Mouse (Mus musculus) left cerebral cortex, adult 18-20 months (tissue): Measurements from ENCODE around the gene Sowaha. TPM values are rescaled to one million over a fixed set of nuclear protein-coding genes. Genes with fewer than 3 reads are reported as not detected.

Experiments used
- DNase-seq, 2 experiments: peaks; one replicate each; pipeline ENCODE4 v3.0.0; 2021 to 2022; ENCODE audit warnings: low spot score in 2 of 2, mixed read lengths in 1 of 2
- long read RNA-seq, 2 experiments: library from polyadenylated mRNA; stranded (forward); transcript quantifications; one replicate each; pipeline ENCODE4 v2.0.0; 2021
- total RNA-seq, 2 experiments: library from RNA; stranded (reverse); gene quantifications; 2 replicates each; pipeline ENCODE4 v1.2.3; 2021

The Sowaha gene
- total RNA-seq: 10 to 100 TPM; 61.7 to 78.5 TPM
- long read RNA-seq, experiment 1, transcript Sowaha-201 (1 exons, 3,702 nt): major isoform, 143 of 144 reads
- long read RNA-seq, experiment 1, partial matches to known transcripts: 0 of 144 reads
- long read RNA-seq, experiment 1, other reads (novel, unspliced or antisense): 1 of 144 reads
- long read RNA-seq, experiment 2, transcript Sowaha-201 (1 exons, 3,702 nt): major isoform, 96 of 96 reads
- long read RNA-seq, experiment 2, partial matches to known transcripts: 0 of 96 reads
- long read RNA-seq, experiment 2, other reads (novel, unspliced or antisense): 0 of 96 reads

- peak; percentile 60 to 74 for DNase-seq
Observed at GRCm38 (mm10) chr11:53479783-53480301, at the start of gene Sowaha, which contains the start of gene Gm9945. Sowaha (minus strand) TSS chr11:53480274. Gm9945 (plus strand) TSS chr11:53480166.

DNA sequence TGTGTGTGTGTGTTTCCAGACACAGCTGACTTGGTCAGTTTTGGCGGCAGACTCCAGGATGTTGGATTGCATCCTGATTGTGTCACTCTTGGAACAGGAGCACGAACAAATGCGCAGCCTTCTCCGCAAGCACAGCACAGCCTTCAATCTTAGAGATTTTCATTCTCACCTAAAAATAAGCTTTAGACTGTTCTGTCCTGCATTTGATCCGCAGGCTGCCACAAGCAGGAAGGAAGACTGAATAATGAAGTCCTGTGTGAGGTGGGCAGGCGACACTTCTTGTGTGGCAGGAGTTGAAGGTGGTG, 49.1 kb upstream of the Sowaha start:
- DNase-seq: peak; percentile 59 to 61

GRCm38 (mm10) chr11:53528397-53529252, 48.6 kb upstream of the Sowaha start:
- DNase-seq: no peak

GRCm38 (mm10) chr11:53525461-53525860, 45.4 kb upstream of the Sowaha start:
- no peak for DNase-seq

DNA sequence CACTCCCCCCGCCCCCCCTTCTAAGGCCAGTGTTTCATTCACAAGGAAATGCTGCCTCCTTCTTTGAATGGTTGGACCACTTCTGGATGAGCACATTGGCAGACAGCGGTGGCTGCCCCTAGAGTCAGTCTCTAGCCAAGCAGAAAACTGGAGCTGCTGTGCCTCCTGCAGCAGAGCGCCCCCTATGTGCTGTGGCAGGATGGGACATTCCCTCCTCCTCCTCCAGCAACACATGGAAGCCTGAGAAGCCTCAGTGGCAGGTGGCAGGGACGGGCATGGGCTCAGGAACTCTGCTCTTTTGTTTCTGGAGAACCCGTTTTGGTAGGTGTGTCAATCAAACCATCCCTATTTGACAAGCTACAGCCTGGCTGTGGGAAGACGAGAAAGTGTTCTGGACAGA, 44.8 kb upstream of the Sowaha start:
- DNase-seq: no peak

DNA sequence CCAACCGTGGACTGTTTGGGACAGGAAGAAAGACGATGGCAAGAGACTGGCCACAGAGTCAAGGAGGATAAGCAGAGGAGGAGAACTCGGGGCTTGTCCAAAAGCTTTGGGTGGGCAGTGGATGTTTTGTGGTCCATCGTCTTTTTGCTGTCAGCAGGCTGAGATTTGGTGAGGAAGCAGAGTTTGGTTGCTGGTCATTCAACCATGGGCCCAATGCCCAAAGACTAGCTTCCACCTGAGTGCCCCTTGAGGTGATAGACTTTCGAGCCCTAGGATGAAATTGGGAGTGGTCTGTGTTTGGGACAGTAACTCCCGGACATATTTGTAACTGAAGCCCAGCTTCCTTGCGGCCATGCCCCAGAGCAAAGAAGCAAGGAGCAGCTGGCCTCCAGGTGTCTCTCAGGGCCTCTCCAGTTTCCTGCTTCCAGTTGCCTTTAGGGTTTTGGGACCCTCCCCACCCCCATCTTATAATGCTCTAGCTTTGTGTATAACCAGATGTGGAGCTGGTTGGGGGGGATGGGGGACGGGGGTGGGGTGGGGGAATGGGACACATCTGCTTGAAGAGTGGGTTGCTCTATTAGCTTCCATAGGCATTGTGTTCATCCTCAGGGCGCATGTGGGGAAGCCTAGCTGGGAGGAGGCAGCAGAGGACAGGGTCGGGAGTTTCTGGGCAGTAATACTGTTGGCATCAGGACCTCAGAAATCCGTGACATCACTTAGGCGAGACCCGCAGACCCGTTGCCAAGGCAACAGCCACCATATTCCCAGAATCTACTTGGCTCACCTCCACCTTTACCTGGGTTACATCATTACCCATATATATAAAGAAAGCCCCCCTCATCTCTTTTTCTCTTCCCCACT, 43.7 kb upstream of the Sowaha start:
- no peak for DNase-seq

- DNase-seq: peak; percentile 76 to 79
Observed at GRCm38 (mm10) chr11:53522930-53523329, 42.9 kb upstream of the Sowaha start.

GRCm38 (mm10) chr11:53522362-53522761, 42.3 kb upstream of the Sowaha start:
- no peak for DNase-seq

DNA sequence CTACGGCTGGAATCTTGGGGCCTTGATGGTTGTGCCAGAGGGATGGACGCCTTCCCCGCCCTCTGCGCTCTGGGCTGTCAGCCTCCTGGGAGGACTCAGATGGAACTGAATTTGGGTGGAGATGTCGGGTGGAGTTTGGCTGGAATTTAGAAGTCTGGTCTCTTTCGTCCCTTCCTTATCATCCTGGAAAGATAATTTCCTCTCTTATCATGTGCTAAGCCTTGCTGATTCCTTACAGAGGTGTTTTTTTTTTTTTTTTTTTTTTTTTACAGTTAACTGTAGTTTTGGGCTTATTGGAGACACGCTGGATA, 41.7 kb upstream of the Sowaha start:
- no peak for DNase-seq

- DNase-seq: no peak
Observed at GRCm38 (mm10) chr11:53521120-53521820, 41.2 kb upstream of the Sowaha start.

DNA sequence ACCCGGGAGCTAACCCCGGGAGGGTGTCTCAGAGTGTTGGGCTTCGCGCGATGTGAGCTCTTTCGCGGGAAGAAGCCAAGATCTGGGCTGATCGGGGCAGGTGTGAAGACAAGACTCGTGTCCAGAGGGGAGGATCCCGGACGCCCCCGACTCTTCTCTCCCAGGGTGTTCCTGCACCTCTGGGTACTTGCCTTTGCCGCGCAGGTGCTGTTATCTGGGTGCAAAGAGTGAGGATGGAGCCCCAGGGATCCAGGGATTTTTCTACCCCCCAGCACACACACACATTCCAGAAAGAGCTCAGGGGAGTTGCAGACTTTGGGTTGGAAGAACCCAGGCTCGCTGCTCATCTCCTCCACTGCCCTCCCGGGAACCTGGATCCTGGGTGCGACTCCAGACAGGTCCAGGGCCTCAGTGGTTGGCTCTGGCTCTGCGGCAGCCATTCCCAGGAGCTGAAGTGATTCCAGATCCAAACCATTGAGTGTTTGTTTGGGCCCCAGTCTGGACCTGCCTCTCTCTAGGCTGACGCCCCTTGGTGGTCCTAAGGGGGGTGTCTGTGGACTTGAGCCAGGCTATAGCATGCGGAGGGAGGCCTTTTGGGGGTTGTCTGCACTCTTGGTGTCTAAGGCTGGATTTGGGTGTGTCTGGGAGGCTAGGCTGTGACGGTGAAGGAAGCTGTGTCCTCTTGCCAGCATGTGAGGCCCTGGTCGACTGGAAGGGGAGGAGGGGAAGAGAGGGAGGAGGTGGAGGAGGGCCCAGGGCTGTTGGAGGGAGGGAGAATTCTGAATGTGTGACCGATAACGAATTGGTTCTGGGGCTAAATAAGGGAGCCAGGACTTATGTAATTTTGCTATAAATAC, 40.3 kb upstream of the Sowaha start:
- peak; percentile 66 to 73 for DNase-seq

- peak; percentile 59 to 72 for DNase-seq
Observed at GRCm38 (mm10) chr11:53519207-53520121, 39.4 kb upstream of the Sowaha start, which contains the start of gene Sept8. Sept8 (plus strand) TSS chr11:53519257.

GRCm38 (mm10) chr11:53518759-53519158, 38.7 kb upstream of the Sowaha start:
- DNase-seq: no peak

DNA sequence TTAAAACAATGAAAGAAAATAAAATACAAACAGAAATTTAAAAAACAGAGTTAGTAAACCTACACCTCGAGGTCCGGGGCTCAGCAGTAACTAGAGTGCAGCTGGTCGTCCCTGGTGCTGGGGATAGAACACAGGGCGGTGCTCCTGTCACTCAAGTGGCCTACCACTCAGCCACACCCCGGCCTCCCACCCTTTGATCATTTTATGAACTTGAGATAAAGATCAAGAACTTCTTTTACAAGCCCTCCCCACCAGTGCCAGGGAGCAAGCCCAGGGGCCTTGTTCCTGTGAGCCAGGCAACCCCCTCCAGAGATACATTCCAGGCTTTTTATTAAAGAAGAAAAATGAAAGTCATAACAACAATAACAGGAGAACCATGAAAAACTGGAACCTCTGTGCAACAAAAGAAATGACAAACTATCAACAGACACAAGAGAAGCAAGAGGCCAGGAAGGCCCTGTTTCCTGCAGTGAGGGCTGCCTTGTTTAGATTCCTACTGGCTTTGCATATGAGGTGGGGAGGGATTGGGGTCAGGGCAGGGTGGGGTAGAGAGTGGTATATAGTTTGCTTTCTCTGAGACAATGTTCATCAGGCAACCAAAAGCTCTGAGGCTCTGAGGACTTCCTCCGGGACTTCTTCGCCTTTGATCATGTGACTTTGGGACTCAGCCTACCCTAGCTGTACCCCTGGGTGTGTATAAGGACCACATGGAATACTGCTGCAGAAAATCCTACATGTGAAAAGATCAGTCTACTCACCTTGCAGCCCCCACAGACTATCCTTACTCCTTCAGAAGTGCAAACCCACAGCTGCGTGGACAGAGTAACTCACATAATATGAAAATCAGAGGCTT, 36.9 kb upstream of the Sowaha start:
- no peak for DNase-seq

DNA sequence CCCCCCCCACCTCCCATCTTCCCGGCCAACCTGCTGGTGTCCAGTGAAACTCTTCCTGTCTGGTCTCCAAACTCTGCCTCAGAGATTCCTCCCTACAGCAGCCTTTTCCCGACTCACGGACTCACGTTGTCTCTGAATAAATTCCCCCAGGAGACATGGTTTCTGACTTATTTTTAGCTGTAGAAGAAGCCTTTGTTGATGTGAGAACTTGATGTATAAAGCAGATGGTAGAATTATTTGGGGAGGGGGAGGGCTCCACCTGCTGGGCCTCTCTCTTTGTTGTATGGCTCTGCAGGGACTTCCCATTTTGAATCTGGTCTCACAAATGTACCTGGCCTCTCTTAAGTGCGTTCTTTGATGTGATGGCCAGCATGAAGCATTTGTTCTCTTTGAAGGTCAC, 30.3 kb upstream of the Sowaha start:
- no peak for DNase-seq

DNA sequence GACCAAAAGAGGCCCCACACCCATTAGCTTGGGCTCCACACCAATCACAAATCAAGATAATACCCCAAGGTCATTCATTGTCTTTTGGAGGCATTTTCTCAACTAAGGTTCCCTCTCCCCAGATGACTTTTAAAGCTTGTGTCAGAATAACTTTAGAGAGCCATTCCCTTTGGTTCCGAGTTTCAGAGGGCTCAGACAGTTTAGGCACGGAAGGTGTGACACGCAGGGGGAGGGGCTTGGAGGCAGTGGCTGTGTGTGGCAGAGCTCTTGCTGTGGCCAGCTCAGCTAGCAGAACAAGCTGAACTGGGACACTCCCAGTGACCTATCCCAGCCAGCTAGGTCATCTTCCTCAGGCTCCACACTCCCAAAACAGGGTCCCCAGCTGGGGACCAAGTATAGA, 28.5 kb upstream of the Sowaha start:
- no peak for DNase-seq

DNA sequence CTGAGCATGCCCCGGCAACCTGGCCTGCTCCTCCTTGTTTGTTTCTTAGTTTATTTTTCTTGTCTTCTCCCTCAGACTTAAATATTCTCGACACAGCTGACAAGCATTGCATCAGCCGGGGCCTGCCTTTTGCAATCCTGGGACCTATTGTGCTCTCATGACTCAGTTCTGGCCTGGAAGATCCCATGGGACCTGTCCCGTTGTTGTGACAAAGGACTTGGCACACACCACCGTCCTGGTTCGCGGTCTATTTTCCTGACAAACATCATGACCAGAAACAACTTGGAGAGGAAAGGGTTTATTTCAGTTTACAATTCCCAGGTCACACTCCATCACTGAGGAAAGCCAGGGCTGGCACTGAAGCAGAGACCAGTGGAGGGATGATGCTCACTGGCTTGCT, 28.1 kb upstream of the Sowaha start:
- DNase-seq: no peak
